Mouse (Mus musculus) 3T3-L1 (cell line): ENCODE data around the gene Baz1b.

Experiments
- DNase-seq: peaks from one replicate; pipeline ENCODE4 v3.0.0-alpha.2; 2015; ENCODE audit warnings: low read depth, low spot score

Baz1b gene

GRCm38 (mm10) chr5:135186621-135187348 is at the start of gene Baz1b:
TSS of gene Baz1b (plus strand) at chr5:135187264.
- peak; percentile 97 for DNase-seq

GRCm38 (mm10) chr5:135139881-135140280 is 47.2 kb upstream of the Baz1b start:
- no peak for DNase-seq

- DNase-seq: no peak
These were observed 42.6 kb upstream of the Baz1b start for GRCm38 (mm10) chr5:135144469-135144868.

- no peak for DNase-seq
These were observed 41.5 kb upstream of the Baz1b start for GRCm38 (mm10) chr5:135145532-135145931.

DNA sequence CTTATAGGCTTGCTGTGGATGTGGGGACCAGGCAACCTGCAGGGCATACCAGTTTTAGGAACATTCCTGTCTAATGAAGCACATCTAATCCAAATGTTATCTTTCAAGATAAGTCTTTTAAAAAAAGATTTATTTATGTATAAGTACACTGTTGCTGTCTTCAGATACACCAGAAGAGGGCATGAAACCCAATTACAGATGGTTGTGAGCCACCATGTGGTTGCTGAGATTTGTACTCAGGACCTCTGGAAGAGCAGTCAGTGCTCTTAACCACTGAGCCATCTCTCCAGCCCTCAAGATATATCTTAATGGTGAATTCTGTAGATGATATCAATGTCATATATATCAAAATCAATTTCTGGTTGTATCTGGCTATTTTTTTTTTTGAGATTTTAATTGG is 41.1 kb upstream of the Baz1b start:
- DNase-seq: peak; percentile 45

GRCm38 (mm10) chr5:135148715-135149052 is 38.4 kb upstream of the Baz1b start:
- DNase-seq: no peak

DNA sequence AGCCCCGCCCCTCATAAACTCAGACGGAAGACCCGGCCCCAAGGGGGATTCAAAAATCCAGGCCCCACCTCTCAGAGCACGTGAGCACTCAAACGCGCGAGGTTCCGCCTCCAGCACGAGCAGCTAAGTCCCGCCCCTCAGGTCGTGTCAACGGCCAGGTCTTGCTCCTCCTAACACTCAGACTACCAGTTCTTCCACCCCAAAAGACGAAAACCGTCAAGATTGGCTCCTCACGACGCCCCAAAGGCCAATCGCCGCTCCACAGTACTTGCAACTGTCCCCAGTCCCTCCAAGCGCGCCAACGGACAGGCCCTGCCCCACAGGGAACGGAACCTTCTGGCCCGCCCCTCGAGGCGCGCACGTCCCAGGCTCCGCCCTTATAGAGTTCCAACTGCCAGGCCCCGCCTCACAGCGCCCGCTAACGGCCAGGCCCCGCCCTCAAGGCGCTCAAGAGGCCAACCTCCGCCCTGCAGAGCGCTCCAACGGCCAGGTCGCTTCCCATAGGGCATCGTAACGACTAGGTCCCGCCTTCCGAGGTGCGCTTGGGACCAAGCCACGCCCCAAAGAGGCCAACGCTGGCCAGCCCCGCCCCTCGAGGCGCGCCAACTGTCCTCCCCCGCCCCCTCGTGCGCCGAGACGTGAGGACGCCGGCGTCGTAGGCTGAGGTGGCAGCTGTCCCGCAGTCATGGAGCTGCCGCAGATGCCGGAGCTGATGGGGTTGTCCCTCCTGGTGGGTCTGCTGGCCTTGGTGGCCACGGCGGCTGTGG is 37.8 kb upstream of the Baz1b start, which contains the start of gene Tbl2:
TSS of gene Tbl2 (plus strand) at position 605 of the 767 bp plus-strand sequence.
- DNase-seq: peak; percentile 100

DNA sequence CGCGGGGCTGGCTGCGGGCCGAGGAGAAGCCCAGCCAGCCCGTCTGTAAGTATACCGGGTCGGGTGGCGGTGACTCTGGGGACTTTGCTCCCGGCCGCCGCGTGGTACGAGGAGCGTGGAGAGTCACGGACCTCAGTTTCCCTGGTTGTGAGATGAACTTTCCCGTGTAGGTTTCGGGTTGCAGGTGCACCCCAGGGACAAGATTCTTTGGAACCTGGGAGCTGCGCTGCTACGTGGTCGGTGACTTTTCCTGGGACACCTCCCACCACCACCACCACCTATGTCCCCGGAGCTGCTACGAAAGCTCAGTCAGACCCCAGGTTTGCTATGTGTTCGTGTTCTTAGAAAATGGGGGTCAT is 37.3 kb upstream of the Baz1b start:
- peak; percentile 32 for DNase-seq

DNA sequence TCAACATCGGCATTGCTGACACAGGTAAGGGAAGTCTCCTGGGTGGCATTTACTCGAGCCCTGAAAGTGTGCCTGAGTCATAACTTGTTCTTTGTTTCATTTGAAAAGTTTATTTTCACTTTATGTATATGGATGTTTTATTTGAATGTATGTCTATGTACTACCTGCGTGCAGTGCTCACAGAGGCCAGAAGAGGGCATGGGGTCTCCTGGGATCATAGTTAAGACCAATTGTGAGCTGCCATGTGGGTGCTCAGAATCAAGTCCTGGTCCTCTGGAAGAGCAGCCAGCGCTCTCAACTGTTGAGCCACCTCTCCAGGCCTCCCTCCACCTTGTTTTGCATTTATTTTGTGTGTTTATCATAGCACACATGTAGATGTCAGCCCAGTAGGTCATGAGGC is 30.6 kb upstream of the Baz1b start:
- peak; percentile 31 for DNase-seq

DNA sequence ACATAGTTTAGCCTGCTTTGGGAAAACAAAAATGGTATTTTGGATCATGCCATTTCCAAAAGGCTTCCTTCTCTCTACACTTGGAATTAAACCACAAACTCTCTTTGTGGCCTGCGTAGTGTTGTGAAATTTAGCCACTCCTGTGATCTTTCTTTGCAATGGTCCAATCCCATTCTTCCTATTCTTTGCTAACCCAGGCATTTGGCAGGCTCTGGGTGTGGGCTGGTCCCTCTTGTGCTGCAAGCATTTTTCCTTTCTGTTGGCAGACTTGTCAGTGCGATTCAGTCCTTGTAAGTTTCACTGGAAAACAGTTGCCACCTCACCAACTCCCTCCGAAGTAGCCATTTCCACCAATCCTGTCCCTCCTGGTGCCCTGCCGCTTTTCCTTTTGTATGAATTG is 25.8 kb upstream of the Baz1b start:
- DNase-seq: peak; percentile 56

- no peak for DNase-seq
These were observed 25.4 kb upstream of the Baz1b start for GRCm38 (mm10) chr5:135161650-135162049.

DNA sequence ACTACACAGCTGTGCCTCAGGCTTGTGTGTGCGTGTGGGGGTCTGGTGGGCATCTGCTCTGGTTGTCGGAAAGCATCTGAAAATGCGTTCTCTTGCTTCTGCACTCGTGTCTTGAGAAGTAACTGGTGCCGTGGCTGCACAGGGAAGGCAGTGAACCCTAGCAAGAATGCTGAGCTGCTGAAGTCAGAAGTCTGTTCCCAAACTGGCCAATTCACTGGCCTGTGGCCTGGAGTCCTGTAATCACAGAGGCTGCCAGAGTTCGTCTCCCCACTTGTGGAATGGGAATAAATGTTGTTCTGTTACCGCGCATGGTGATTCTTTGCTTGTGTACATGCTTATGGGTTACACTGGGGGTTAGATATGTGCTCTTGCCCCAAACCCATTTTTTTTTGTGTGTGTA is 24.7 kb upstream of the Baz1b start:
- no peak for DNase-seq

GRCm38 (mm10) chr5:135162821-135163220 is 24.2 kb upstream of the Baz1b start:
- DNase-seq: no peak

DNA sequence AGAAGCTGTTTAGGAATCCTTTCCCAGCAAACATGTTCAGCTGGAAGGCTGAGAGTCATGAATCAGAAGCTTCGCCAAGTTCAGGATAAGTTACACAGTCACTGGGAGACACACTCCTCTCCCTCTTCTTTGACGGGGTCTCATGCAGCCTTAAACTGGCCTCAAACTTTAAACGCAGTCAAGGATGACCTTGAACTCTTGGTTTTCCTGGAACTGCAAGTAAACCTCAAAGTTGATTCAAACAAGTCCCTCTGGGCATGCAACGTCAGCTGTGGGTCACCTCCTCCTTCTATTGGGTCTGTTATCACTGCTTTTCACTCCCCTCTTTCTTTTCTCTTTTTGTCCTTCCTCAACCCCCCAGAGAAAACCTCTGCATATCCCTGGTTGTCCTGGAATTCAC is 20.2 kb upstream of the Baz1b start:
- no peak for DNase-seq

DNA sequence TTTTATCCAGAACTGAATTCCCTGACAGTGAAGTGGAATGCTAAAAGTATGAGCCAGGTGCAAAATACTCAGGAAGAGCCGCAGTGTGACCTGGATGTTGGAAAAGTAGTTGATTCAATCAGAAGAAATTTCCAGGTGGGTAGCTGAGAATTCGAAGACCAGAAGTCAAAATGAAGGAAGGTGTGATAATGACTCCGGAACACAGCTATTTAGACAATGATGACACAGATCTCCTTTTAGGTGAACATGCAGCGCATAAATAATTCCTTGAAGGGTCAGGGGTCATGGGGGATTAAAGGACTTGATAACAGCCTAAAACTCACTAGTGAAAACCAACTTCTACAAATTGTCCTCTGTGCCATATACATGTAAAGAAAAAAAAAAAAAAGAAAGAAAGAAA is 19.6 kb upstream of the Baz1b start:
- no peak for DNase-seq

GRCm38 (mm10) chr5:135168063-135169062 is 18.7 kb upstream of the Baz1b start, which contains the start of gene Bcl7b:
TSS of gene Bcl7b (plus strand) at chr5:135168283.
- DNase-seq: peak; percentile 99

DNA sequence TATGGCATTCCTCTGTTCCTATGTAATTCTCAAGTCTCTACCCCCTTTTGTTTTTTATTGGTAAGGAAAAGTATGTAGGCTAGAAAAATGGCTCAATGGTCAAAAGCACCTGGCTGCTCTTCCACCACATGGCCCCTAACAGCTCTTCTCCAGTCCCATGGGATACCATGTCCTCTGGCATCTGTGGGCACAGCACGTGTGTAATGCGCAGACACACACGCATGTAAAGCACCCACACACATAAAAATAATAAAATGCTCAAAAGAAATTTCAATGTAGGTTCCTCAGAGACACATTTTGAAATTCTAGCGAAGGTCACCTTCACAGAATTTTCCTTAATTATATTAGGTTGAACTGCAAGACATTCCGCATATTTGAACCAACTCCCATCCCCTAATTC is 17.6 kb upstream of the Baz1b start:
- DNase-seq: peak; percentile 30

GRCm38 (mm10) chr5:135171688-135172220 is 15.3 kb upstream of the Baz1b start:
- peak; percentile 59 for DNase-seq

DNA sequence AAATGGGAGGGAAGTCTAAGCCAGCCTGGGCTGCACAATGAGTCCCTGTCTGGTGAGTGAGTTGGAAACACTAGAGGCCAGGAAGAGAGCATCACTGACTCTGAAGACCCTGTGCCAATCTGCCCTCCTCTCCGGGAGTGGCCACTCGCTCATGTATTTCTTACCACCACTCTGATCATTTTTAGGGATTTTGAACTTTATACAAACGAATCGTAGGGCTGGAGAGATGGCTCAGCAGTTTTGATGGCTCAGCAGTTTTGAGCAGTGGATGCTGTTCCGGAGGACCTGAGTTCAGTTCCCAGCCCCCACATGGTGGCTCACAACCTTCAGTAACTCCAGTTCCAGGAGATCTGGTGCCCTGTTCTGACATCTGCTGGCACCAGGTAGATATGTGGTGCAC is 14.1 kb upstream of the Baz1b start:
- DNase-seq: no peak

- DNase-seq: no peak
These were observed 12.0 kb upstream of the Baz1b start for GRCm38 (mm10) chr5:135175086-135175485.

- no peak for DNase-seq
These were observed 8.5 kb upstream of the Baz1b start for GRCm38 (mm10) chr5:135178523-135178922.

DNA sequence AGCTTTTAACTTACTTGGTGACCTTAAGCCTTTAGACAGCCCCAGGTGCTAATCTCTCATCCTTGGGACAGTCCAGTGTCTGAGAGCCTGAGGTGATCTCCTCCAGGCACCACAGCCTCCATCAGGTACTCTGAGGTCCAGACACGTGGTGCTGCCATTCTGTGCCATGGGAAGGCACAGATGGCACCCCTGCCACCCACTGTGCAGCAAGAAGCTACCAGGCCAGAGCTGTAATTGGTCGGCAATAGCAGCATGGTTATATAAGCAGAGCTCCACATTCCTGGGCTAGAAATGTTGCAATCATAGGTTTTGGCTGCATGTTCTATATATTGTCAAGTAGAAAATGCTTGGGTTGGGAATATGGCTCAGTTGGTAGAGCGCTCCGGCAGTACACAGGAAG is 8.1 kb upstream of the Baz1b start:
- no peak for DNase-seq
